Mouse (Mus musculus): Measurements from ENCODE around the gene Srsf3. TPM values are rescaled to one million over a fixed set of nuclear protein-coding genes. Genes with fewer than 3 reads are reported as not detected.
"Not testable (repeated sequence)": the region's sequence is repeated elsewhere in the genome, so short reads cannot be mapped to it uniquely, and the experiment has no call there.

Gene Srsf3
- total and polyA plus RNA-seq, 2 experiments from 2014 or later = 151 to 238 TPM

GRCm38 (mm10) chr17:28988996-28989395 is 43.4 kb upstream of the Srsf3 start:
- no peak overlapping the region for H3K9ac ChIP-seq (replicated peaks; ENCODE audit: low read depth, low read length)
- 84% methylated on average over 3 of the region's 3 CpGs for WGBS
- no peak overlapping the region for H3K27ac ChIP-seq (ENCODE audit: low read depth)
- H3K9me3 ChIP-seq (replicated peaks; ENCODE audit: control insufficient read depth, low read length) = no peaks in the 10 kb centered on the region
- no peak for DNase-seq (ENCODE audit: low spot score)
- no peak overlapping the region for H3K4me2 ChIP-seq (ENCODE audit: low read depth, low read length)
- H3K4me3 ChIP-seq (ENCODE audit: low read depth, low read length) = no peak overlapping the region
- H3K36me3 ChIP-seq (replicated peaks; ENCODE audit: control insufficient read depth, insufficient read depth, low read length) = peaks cover 68% of the 10 kb centered on the region
- ATAC-seq (ENCODE audit: insufficient read depth, low read depth) = no peak
- H3K27me3 ChIP-seq (ENCODE audit: control insufficient read depth, insufficient read depth, low read length) = no peaks in the 10 kb centered on the region
- no peak for TF ChIP-seq EP300 (IDR thresholded peaks at IDR 0.05; ENCODE audit: low read depth)
- TF ChIP-seq CTCF (IDR thresholded peaks at IDR 0.05; ENCODE audit: low read depth) = no peak
- H3K4me1 ChIP-seq (ENCODE audit: control insufficient read depth, insufficient read depth) = no peaks in the 10 kb centered on the region

GRCm38 (mm10) chr17:28990060-28990459 is 42.4 kb upstream of the Srsf3 start:
- Histone ChIP-seq H3K27me3 (ENCODE audit: control insufficient read depth, insufficient read depth, low read length) (no peaks in the 10 kb centered on the region), H3K4me2 (ENCODE audit: low read depth, low read length) (no peak overlapping the region), H3K27ac (ENCODE audit: low read depth) (no peak overlapping the region), H3K4me1 (ENCODE audit: control insufficient read depth, insufficient read depth) (no peaks in the 10 kb centered on the region), H3K9ac (replicated peaks; ENCODE audit: low read depth, low read length) (no peak overlapping the region), H3K9me3 (replicated peaks; ENCODE audit: control insufficient read depth, low read length) (no peaks in the 10 kb centered on the region), H3K4me3 (ENCODE audit: low read depth, low read length) (no peak overlapping the region), H3K36me3 (replicated peaks; ENCODE audit: control insufficient read depth, insufficient read depth, low read length) (peaks cover 59% of the 10 kb centered on the region)
- TF ChIP-seq EP300 (IDR thresholded peaks at IDR 0.05; ENCODE audit: low read depth) (no peak), CTCF (IDR thresholded peaks at IDR 0.05; ENCODE audit: low read depth) (no peak)
- 34% methylated on average over 4 of the region's 4 CpGs for WGBS
- DNase-seq (ENCODE audit: low spot score) (no peak), ATAC-seq (ENCODE audit: insufficient read depth, low read depth) (no peak)

- H3K36me3 ChIP-seq (replicated peaks; ENCODE audit: control insufficient read depth, insufficient read depth, low read length) = peaks cover 54% of the 10 kb centered on the region
- DNase-seq (ENCODE audit: low spot score) (no peak), ATAC-seq (ENCODE audit: insufficient read depth, low read depth) (no peak)
- H3K9ac ChIP-seq (replicated peaks; ENCODE audit: low read depth, low read length) = no peak overlapping the region
- no peaks in the 10 kb centered on the region for H3K9me3 ChIP-seq (replicated peaks; ENCODE audit: control insufficient read depth, low read length)
- H3K27ac ChIP-seq (ENCODE audit: low read depth) = no peak overlapping the region
- 71% methylated on average over 9 of the region's 9 CpGs for WGBS
- H3K4me3 ChIP-seq (ENCODE audit: low read depth, low read length) = no peak overlapping the region
- H3K27me3 ChIP-seq (ENCODE audit: control insufficient read depth, insufficient read depth, low read length) = no peaks in the 10 kb centered on the region
- no peak overlapping the region for H3K4me2 ChIP-seq (ENCODE audit: low read depth, low read length)
- no peaks in the 10 kb centered on the region for H3K4me1 ChIP-seq (ENCODE audit: control insufficient read depth, insufficient read depth)
- TF ChIP-seq EP300 (IDR thresholded peaks at IDR 0.05; ENCODE audit: low read depth) (no peak), CTCF (IDR thresholded peaks at IDR 0.05; ENCODE audit: low read depth) (no peak)
These were observed 41.1 kb upstream of the Srsf3 start for GRCm38 (mm10) chr17:28991286-28991685.

GRCm38 (mm10) chr17:28992105-28992504 is 40.3 kb upstream of the Srsf3 start:
- WGBS = 23% methylated on average over 7 of the region's 7 CpGs
- peaks cover 53% of the 10 kb centered on the region for H3K36me3 ChIP-seq (replicated peaks; ENCODE audit: control insufficient read depth, insufficient read depth, low read length)
- H3K27ac ChIP-seq (ENCODE audit: low read depth) = no peak overlapping the region
- ATAC-seq (ENCODE audit: insufficient read depth, low read depth) (no peak), DNase-seq (ENCODE audit: low spot score) (peak; percentile 36)
- no peaks in the 10 kb centered on the region for H3K27me3 ChIP-seq (ENCODE audit: control insufficient read depth, insufficient read depth, low read length)
- H3K9me3 ChIP-seq (replicated peaks; ENCODE audit: control insufficient read depth, low read length) = no peaks in the 10 kb centered on the region
- H3K4me3 ChIP-seq (ENCODE audit: low read depth, low read length) = no peak overlapping the region
- H3K4me1 ChIP-seq (ENCODE audit: control insufficient read depth, insufficient read depth) = no peaks in the 10 kb centered on the region
- H3K9ac ChIP-seq (replicated peaks; ENCODE audit: low read depth, low read length) = no peak overlapping the region
- TF ChIP-seq CTCF (IDR thresholded peaks at IDR 0.05; ENCODE audit: low read depth) = no peak
- no peak for TF ChIP-seq EP300 (IDR thresholded peaks at IDR 0.05; ENCODE audit: low read depth)
- H3K4me2 ChIP-seq (ENCODE audit: low read depth, low read length) = no peak overlapping the region

GRCm38 (mm10) chr17:28993004-28993403 is 39.4 kb upstream of the Srsf3 start:
- H3K27me3 ChIP-seq (ENCODE audit: control insufficient read depth, insufficient read depth, low read length); ATAC-seq (ENCODE audit: insufficient read depth, low read depth); H3K4me2 ChIP-seq (ENCODE audit: low read depth, low read length); H3K4me3 ChIP-seq (ENCODE audit: low read depth, low read length); H3K9me3 ChIP-seq (replicated peaks; ENCODE audit: control insufficient read depth, low read length); H3K9ac ChIP-seq (replicated peaks; ENCODE audit: low read depth, low read length); DNase-seq (ENCODE audit: low spot score); H3K4me1 ChIP-seq (ENCODE audit: control insufficient read depth, insufficient read depth); H3K27ac ChIP-seq (ENCODE audit: low read depth): not testable (repeated sequence)
- peaks cover 55% of the 10 kb centered on the region for H3K36me3 ChIP-seq (replicated peaks; ENCODE audit: control insufficient read depth, insufficient read depth, low read length)
- WGBS = 100% methylated on average over 1 of the region's 1 CpGs

- H3K4me2 ChIP-seq (ENCODE audit: low read depth, low read length) = no peak overlapping the region
- no peaks in the 10 kb centered on the region for H3K4me1 ChIP-seq (ENCODE audit: control insufficient read depth, insufficient read depth)
- H3K9ac ChIP-seq (replicated peaks; ENCODE audit: low read depth, low read length) = no peak overlapping the region
- H3K27me3 ChIP-seq (ENCODE audit: control insufficient read depth, insufficient read depth, low read length) = no peaks in the 10 kb centered on the region
- 78% methylated on average over 4 of the region's 4 CpGs for WGBS
- TF ChIP-seq CTCF (IDR thresholded peaks at IDR 0.05; ENCODE audit: low read depth) = no peak
- TF ChIP-seq EP300 (IDR thresholded peaks at IDR 0.05; ENCODE audit: low read depth) = no peak
- H3K36me3 ChIP-seq (replicated peaks; ENCODE audit: control insufficient read depth, insufficient read depth, low read length) = peaks cover 58% of the 10 kb centered on the region
- no peak overlapping the region for H3K27ac ChIP-seq (ENCODE audit: low read depth)
- DNase-seq (ENCODE audit: low spot score) (no peak), ATAC-seq (ENCODE audit: insufficient read depth, low read depth) (no peak)
- no peaks in the 10 kb centered on the region for H3K9me3 ChIP-seq (replicated peaks; ENCODE audit: control insufficient read depth, low read length)
- H3K4me3 ChIP-seq (ENCODE audit: low read depth, low read length) = no peak overlapping the region
These were observed 37.8 kb upstream of the Srsf3 start for GRCm38 (mm10) chr17:28994615-28995014.
